Mouse (Mus musculus): ENCODE data around the gene Dennd2c.

DNA sequence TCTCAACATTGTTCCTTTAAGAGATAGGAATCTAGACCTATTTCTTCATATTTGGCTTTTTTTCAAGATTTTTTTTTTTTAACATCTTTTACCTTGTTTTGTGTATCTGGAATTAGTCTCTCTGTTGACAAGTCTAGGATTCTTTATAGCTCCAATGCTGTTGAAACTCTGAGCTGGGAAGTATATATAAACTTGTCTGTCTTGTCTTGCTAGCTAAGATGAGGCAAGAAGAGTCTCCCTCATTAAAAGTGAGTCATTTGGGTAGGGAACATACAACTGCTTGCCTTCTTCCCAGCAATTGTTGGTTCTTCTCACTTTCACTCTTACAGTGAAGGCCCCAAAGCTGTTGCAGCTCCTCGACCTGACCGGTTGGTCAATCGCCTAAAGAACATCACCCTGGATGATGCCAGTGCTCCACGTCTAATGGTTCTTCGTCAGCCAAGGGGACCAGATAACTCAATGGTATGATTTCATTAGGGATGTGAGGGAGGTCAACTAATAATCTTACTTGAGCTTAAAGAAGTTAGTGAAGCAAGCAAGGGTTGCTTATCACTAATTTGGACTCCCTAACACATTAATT lies 46.3 kb upstream of the Dennd2c start:
- TF ChIP-seq POLR2A (IDR thresholded peaks at IDR 0.05; ENCODE audit: low read depth, low read length) (no peak), CTCF (IDR thresholded peaks at IDR 0.05; ENCODE audit: extremely low read depth, insufficient read depth, insufficient read length, insufficient replicate concordance) (no peak)

Data from spleen, adult 2 months (tissue).